Mouse (Mus musculus): ENCODE measurements at regions not wholly inside any gene's neighbourhood (a gene's known extent, or its start where the extent isn't known, plus 50 kb on each side); places are given as distances from the start of the nearest gene placed in this dataset.

- peak; percentile 26 for DNase-seq (ENCODE audit: low read depth, low spot score)
Observed at GRCm38 (mm10) chr2:114260397-114261071, 59.3 kb upstream of the Zfp770 start.

DNA sequence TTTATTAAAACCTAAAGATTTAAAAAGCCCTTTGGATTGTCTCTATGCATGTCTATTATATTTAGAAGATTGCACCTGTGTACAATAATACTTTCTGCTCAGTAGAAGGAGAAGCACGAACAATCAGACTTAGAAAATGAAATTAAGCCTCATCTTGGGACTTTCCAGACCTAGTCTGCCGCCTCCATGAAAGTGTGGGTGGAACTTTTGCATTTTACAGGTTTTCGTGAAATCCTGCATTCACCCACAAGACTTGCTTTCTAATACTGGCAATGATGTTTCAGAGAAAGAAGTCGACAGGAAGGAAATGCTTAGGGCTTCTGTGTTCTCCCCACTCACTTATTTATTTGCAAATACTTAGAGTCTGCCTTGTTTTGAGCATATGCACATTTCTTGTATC, 58.3 kb upstream of the Zfp770 start:
- no peak for DNase-seq (ENCODE audit: low read depth, low spot score)

Data from skeletal muscle tissue, adult 2 months (tissue).